Mouse (Mus musculus): ENCODE data around the gene Pdp2.

- TF ChIP-seq CTCF (IDR thresholded peaks at IDR 0.05; ENCODE audit: extremely low read depth, insufficient read depth, insufficient read length, insufficient replicate concordance) = no peak
- no peak for TF ChIP-seq POLR2A (IDR thresholded peaks at IDR 0.05; ENCODE audit: low read depth, low read length)
Measured at GRCm38 (mm10) chr8:104542160-104542559, 49.1 kb upstream of the Pdp2 start.
